Mouse (Mus musculus): ENCODE measurements around the gene Csnk1g2.
"Not testable (repeated sequence)": the region's sequence is repeated elsewhere in the genome, so short reads cannot be mapped to it uniquely, and the experiment has no call there.

Csnk1g2 gene

GRCm38 (mm10) chr10:80602698-80603325, 19.8 kb upstream of the Csnk1g2 start, which contains the start of the genes Scamp4 and Adat3:
Scamp4 (plus strand) TSS chr10:80602872.
Adat3 (plus strand) TSS chr10:80602880.
- peak; percentile 90 to 95 for DNase-seq (ENCODE audit: low spot score in 2 of 2)

DNA sequence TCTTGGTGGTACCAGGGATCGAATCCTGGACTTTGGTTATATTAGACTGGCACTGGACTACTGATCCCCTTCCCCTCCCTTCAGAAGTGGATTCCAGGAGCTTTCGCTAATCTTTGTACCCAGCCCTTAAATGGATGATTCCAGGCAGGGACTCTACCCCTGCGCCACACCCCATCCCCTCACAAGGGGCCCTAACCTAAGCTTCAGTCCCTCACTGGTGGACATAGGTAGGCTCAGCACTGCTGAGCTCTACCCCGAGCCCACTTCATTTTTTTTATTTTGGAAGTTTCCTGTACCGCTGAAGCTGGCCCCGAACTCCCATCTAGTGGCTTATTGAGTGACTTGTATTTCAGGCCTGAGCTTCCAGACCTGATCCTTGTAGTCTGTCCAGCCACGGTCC, 19.3 kb upstream of the Csnk1g2 start:
- DNase-seq (ENCODE audit: low spot score in 2 of 2) = no peak

DNA sequence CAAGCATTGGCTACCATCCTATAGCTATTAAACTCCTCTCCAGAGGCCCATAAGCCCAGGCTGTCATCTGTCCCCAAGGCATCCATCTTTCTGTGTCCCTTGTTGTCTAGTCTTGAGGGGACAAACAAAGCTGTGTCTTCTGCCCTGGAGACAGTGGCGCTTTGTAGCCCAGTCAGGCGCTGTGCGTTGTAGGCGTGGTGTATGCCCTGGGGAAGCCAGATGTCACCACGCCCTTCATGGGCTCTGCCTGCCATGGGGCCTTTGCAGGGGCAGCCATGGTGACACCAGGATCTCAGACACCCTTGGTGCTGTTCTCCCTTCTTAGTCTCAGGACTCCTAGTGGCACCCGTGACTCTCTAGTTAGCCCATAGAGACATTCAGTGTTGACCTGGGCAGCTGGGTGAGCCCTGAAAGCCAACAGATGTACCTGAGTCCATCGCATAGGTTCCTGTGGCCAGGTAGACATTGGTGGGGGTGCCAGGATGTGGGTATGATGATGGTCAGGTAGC, 18.6 kb upstream of the Csnk1g2 start:
- no peak for DNase-seq (ENCODE audit: low spot score in 2 of 2)

DNA sequence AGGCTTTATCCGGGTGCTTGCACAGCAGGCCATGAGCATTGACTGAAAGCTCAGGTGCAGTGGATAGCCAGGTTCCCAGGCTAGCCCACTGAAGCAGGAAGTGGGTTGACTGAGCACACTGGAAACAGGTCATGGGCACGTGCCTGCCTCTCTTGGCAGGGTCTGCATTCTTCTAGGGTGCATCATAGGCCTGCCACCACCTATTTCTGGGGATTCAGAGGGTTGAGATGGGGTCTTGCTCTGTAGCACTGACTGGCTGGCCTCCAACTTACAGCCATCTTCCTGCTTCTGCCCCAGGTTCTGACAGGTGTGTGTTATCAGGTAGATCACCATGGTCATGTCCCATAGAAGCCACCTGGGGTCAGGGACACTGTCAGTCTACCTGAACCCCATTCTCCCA, 17.6 kb upstream of the Csnk1g2 start:
- DNase-seq (ENCODE audit: low spot score in 2 of 2) = no peak

DNA sequence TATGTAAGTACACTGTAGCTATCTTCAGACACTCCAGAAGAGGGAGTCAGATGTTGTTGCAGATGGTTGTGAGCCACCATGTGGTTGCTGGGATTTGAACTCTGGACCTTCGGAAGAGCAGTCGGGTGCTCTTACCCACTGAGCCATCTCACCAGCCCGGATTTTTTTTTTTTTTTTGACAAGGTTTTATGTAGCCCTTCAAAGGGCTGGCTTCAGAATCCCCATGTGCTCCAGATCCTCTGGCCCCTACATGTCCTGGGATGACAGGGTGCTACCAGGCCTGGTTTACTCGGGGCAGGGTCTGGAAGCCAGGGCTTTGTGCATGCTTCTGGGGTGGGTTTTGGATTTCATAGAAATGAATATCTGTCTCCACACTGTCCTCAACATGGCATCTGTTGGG, 16.9 kb upstream of the Csnk1g2 start, which contains the start of gene Gm49322:
Gene Gm49322, plus strand, starts transcription at position 301 of the 400 bp plus-strand sequence.
- DNase-seq (ENCODE audit: low spot score in 2 of 2) = not testable (repeated sequence)

DNA sequence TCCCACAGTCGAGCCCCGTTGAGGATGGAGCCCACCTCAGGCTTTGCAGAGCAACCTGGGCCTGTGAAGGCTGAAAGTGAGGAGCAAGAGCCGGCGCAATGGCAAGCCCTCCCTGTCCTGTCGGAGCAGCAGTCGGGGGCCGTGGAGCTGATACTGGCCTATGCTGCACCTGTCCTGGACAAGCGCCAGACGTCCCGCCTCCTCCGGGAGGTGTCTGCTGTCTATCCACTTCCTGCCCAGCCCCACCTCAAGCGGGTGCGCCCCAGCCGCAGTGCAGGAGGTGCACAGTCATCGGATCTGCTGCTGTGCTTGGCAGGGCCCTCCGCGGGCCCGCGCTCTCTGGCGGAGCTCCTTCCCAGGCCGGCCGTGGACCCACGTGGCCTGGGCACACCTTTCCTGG, 16.3 kb upstream of the Csnk1g2 start:
- no peak for DNase-seq (ENCODE audit: low spot score in 2 of 2)

GRCm38 (mm10) chr10:80606737-80607350, 15.8 kb upstream of the Csnk1g2 start:
- no peak for DNase-seq (ENCODE audit: low spot score in 2 of 2)

DNA sequence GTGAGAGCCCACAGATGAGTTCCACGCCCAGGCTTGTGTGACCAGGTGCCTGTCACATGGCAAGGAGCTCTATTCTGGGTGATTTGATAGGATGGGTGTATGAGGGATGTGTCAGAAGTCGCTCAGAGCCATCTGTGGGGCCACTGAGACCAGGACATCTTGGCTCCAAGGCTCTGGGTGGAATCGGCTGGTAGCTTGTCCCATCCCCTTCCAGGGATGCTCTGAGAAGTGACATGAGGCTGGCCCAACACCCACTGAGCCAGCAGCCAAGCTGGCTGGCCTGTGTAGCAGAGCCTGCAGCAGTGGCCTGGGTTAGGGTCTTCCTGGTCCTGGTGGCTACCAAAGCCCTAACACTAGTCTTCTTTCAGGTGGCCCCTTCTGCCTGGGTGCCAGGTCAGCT, 14.2 kb upstream of the Csnk1g2 start:
- no peak for DNase-seq (ENCODE audit: low spot score in 2 of 2)

DNA sequence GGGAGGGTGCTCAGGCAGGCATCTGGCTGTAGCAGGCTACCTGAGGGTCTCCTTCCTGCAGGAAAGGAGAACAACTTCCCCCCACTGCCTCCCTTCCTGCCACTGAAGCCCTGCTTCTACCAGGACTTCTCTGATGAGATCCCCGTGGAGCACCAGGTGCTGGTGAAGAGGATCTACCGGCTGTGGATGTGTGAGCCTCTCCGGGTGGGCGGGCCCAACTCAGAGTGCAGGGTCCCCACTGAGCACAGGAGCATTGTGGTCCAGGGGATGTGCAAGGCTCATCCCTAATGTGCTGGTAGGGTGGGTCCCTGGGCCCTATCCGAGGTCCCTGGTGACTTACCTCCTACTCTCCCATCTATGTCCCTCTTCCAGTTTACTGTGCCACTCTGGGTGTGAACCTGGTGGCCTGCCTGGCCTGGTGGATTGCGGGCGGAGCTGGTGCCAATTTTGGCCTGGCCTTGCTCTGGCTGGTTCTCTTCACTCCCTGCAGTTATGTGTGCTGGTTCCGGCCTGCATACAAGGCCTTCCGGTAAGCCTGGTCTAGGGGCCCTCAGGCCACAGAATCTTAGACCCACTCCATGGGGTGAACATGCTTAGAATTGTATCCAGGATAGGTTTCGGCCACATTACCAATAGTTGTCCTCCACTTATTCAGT, 13.2 kb upstream of the Csnk1g2 start:
- no peak for DNase-seq (ENCODE audit: low spot score in 2 of 2)

GRCm38 (mm10) chr10:80610116-80610785, 12.4 kb upstream of the Csnk1g2 start:
- no peak for DNase-seq (ENCODE audit: low spot score in 2 of 2)

GRCm38 (mm10) chr10:80611024-80611423, 11.6 kb upstream of the Csnk1g2 start:
- no peak for DNase-seq (ENCODE audit: low spot score in 2 of 2)

GRCm38 (mm10) chr10:80611905-80612304, 10.7 kb upstream of the Csnk1g2 start:
- no peak for DNase-seq (ENCODE audit: low spot score in 2 of 2)

- no peak for DNase-seq (ENCODE audit: low spot score in 2 of 2)
Observed at GRCm38 (mm10) chr10:80613821-80614220, 8.8 kb upstream of the Csnk1g2 start.

DNA sequence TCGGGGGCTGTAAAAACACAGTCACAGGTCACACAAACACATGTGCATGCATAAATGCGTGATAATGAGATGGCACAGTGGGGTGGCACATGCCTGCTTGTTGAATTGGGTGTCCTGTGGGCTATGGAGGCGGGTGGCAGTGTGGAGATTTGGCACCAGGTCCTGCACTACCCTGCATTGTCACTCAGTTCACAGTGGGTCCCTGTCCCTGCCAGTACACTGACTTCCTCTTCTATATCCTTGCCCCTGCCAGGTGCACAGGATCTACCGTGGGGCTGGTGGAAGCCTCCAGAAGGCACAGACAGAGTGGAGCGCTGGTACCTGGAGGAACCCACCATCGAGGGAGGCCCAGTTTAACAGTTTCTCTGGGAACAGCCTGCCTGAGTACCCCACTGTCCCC, 8.3 kb upstream of the Csnk1g2 start:
- no peak for DNase-seq (ENCODE audit: low spot score in 2 of 2)

GRCm38 (mm10) chr10:80618181-80618580, 4.5 kb upstream of the Csnk1g2 start:
- no peak for DNase-seq (ENCODE audit: low spot score in 2 of 2)

DNA sequence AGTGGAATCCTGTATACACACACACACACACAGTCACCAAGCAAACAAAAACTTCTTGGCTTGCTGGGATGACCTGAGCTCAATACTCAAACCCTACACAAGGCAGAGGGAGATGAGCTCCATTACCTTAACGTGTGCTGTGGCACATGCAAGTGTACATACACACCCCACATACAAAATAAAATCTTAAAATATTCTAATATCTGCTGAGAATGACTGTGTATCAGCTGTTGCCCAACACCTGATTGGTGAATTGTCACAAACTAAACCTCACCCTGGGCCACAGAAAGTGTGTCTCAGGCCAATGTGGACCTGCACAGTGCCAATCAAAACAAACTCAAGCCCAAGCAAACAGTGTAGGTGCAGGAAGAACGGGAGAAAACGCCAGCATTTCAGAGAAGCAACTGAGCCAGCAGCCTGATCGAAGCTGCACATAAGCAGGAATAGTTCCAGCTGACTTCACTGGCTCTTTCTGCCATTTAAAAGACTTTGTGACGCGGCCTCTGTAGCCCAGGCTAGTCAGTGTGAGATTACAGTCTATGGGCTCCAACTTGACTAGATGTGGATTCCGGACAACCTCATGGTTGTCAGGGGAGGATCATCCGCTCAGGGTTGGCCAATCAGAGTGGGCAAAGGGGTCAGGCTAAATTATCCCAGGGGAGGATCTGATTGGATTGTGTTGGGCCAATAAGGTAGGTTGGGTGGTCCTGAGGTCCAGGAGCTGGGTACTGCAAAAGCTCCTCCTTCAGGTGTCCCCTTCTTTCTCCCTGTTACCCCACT, 3.0 kb upstream of the Csnk1g2 start:
- DNase-seq (ENCODE audit: low spot score in 2 of 2) = no peak

DNA sequence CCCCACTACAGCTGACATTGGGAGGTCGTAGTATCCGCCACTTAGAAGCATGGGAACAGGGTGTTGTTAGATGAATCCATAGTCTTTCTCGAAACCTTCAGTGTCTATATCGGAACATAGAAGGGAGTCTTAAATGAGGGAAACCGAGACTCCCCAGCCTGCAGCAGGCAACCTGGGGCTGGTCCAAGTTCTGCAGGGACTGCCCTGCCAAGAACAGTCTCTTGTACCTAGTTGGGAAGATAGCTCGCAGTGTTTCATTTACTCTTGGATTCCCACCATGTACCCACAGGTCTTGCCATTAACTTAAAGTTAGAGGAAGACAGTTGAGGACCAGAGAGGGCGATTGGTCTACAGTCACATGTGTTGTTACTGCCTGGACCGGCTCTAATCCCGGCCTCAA, 2.3 kb upstream of the Csnk1g2 start:
- DNase-seq (ENCODE audit: low spot score in 2 of 2) = no peak

DNA sequence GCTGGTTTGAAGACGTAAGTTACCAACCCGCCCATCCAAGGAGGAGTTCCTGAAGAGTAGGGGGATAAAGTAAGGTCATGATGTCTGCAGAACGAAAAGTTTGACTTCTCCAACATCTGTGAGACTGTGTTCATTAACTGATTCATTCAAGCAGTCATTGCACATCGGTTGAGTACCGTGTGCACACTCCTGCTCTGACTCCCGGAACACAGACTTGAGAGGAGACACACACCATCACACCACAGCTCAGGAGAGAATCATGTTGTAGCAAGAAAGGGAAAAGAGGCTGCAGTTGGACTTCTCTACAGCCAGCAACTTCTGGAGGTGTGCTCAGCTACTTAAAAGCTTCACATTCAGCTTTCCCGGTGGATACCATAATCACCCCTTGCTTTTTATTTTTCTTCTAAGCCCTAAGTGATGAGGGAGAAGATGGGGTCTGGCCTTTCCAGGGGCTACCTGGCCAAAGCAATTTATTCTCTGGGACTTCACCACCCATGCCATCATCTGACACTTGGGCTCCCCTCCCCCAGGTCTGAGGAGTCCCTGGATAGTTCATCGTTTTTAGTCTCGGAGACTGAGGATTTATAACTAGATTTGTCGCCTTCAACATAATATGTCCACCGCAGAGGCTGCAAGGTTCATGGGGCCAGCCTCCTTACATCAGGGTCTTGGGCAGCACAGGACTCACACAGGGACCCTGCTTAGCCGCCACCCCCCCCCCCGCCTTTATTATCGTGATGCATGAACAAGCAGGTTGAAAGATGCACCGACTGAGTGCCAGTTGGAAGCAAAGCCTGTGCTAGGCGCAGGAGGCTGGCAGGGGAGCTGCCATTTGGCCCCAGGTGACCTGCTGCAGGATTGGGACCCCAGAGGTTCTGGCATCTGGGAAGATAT, 1.6 kb upstream of the Csnk1g2 start:
- DNase-seq (ENCODE audit: low spot score in 2 of 2) = peak in 1 of 2 experiments; percentile 41

DNA sequence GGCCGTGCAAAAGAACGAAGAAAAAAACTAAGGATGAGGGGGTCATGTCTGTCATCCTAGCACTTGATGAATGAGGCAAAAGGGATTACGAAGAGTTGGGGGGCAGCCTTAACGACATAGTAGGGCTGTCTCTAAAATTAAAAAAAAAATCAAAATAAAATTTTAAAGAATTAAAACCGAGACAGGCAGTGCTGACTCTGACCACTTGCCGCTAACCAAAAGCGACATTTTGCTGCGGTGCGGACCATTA, 1.0 kb upstream of the Csnk1g2 start:
- no peak for DNase-seq (ENCODE audit: low spot score in 2 of 2)

DNA sequence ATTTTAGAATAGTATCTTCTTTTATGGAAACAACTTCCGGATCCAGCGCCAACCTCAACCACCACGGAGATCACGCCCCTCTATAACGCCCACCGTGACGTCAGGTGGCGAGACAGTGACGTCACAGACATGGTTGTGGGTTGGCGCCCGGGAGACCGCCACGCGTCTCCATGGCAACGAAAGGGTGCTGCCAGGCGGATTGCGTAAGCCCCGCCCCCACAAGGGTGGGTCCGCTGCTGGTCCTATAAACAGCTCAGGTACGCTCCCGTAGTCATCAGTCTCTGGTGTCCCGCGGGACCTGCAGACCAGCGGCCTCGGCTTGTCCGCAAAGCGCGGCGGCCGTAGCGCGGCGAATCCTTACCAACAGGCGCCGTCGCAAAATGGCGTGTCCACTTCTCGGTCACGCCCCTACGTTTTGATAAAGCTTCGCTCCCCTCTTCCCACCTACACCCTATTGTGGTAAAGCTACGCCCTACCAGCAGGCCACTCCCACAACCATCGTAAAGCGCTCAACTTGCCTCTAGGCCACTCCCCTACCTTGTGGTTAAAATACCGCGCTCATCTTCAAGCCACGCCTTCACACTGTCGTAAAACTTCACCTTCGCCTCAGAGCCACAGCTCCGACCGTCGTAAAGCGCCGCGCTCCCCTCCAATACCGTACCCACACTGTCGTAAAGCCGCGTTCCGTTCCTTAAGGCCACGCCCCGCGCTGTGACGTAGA, 538 bp upstream of the Csnk1g2 start:
- peak; percentile 99 for DNase-seq (ENCODE audit: low spot score in 2 of 2)
